Mouse (Mus musculus) olfactory bulb, adult 2 months (tissue): ENCODE measurements at regions not wholly inside any gene's neighbourhood (a gene's known extent, or its start where the extent isn't known, plus 50 kb on each side); places are given as distances from the start of the nearest gene placed in this dataset.

Source experiments
- H3K27ac ChIP-seq: fragments of 200-500 bp; 2 replicates; pipeline ENCODE4 v1.5.1; 2012; ENCODE audit warnings: low read depth, low read length; ENCODE audit not compliant: insufficient read depth
- H3K4me1 ChIP-seq: fragments of 200-500 bp; 2 replicates; pipeline ENCODE4 v1.6.1; 2012; ENCODE audit warnings: low read length; ENCODE audit not compliant: control insufficient read depth, insufficient read depth
- H3K4me3 ChIP-seq: fragments of 200-500 bp; 2 replicates; pipeline ENCODE4 v1.5.1; 2012; ENCODE audit warnings: mild to moderate bottlenecking, low read depth, low read length, moderate library complexity; ENCODE audit not compliant: insufficient read depth
- CTCF ChIP-seq: fragments of 200-500 bp; IDR thresholded peaks from 2 replicates; pipeline ENCODE4 v1.5.1; 2012; ENCODE audit warnings: low read depth, mild to moderate bottlenecking, low read length, moderate library complexity; ENCODE audit not compliant: insufficient read depth
- POLR2A ChIP-seq: fragments of 200-500 bp; IDR thresholded peaks from 2 replicates; pipeline ENCODE4 v1.6.1; 2012; ENCODE audit warnings: mild to moderate bottlenecking, low read depth, low read length, moderate library complexity; ENCODE audit not compliant: insufficient read depth
- WGBS: fragments of 180-500 bp; shearing (Covaris S2); methylation state at CpG from one replicate; pipeline ENCODE4 v1.1.7; 2018; 5-methylcytosine and 5-hydroxymethylcytosine counted together

- Histone ChIP-seq H3K27ac (no peak overlapping the region), H3K4me1 (no peaks in the 10 kb centered on the region), H3K4me3 (no peak overlapping the region)
- WGBS, result 59% methylated on average over 5 of the region's 5 CpGs
- TF ChIP-seq CTCF, result no peak
- no peak for TF ChIP-seq POLR2A
These were observed 401.3 kb downstream of the Plcl1 start for GRCm38 (mm10) chr1:55807028-55807427.

DNA sequence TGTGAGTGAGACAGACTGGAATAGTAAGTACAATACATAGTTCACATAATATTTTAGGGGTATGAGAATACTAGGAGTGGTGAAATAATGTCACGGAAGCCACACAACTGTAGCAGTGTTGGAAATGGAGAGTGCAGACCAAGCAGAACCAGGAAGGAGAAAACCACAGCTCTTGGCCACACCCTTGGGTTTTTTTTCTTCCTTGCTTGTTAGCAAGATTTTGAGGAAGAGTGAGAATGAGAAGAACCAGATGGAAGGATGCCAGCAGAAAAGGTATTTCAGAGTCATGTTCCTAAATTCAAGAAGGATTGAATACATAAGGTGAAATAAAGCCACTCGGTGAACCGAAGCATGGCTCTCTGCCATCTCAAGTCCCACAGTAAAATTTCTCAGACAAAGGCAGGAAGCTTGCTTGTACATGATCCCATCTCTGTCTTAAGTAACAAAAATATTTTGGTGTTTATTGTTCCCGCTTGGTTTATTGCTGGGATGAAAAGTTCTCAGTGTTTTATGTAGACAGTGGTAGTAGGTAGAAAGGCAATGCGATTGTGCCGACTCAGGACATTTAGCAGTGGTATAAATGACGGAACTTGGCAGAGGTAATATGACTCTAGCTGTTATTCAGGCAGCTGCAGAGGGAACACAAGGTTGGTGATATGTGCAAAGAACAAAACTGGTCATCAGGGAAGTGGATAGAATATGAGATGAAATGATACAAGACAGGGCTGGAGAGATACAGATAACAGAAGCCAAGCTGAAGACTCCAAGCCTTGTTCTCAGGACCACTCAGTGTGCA is 403.2 kb downstream of the Plcl1 start:
- H3K4me3 ChIP-seq, result no peak overlapping the region
- TF ChIP-seq CTCF (no peak), POLR2A (no peak)
- H3K27ac ChIP-seq, result no peak overlapping the region
- 88% methylated on average over 7 of the region's 7 CpGs for WGBS
- no peaks in the 10 kb centered on the region for H3K4me1 ChIP-seq

DNA sequence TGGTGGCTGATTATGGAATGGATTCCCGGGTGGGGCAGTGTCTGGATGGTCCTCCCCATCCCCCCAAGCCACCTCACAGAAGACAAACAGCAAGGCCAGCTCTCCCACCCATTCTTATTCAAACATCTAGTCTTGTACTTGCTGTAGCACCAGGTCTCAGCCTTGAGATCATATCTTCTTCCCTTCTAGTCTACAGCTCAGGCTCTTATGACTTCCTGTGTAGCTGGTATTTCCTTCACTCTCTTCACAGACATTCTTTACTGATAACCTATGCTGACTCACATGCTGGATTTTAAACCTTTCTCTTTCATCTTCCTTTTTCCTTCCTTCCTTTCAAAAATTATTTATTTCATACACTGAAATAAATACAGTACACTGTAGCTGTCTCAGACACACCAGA is 406.8 kb downstream of the Plcl1 start:
- TF ChIP-seq POLR2A (no peak), CTCF (no peak)
- no peak overlapping the region for H3K27ac ChIP-seq
- WGBS, result 70% methylated on average over 1 of the region's 1 CpGs
- H3K4me1 ChIP-seq, result no peaks in the 10 kb centered on the region
- H3K4me3 ChIP-seq, result no peak overlapping the region

GRCm38 (mm10) chr1:55820866-55821500 is 415.3 kb downstream of the Plcl1 start:
- Histone ChIP-seq H3K4me3 (no peak overlapping the region), H3K27ac (no peak overlapping the region)

GRCm38 (mm10) chr1:55822599-55822998 is 416.9 kb downstream of the Plcl1 start:
- TF ChIP-seq POLR2A (no peak), CTCF (no peak)
- Histone ChIP-seq H3K4me1 (no peaks in the 10 kb centered on the region), H3K27ac (no peak overlapping the region), H3K4me3 (no peak overlapping the region)
- 89% methylated on average over 4 of the region's 4 CpGs for WGBS

More at GRCm38 (mm10) chr1:55820866-55821500, 415.3 kb downstream of the Plcl1 start:
- TF ChIP-seq POLR2A, result no peak
- no peak for TF ChIP-seq CTCF
- 93% methylated on average over 3 of the region's 3 CpGs for WGBS
- H3K4me1 ChIP-seq, result no peaks in the 10 kb centered on the region

DNA sequence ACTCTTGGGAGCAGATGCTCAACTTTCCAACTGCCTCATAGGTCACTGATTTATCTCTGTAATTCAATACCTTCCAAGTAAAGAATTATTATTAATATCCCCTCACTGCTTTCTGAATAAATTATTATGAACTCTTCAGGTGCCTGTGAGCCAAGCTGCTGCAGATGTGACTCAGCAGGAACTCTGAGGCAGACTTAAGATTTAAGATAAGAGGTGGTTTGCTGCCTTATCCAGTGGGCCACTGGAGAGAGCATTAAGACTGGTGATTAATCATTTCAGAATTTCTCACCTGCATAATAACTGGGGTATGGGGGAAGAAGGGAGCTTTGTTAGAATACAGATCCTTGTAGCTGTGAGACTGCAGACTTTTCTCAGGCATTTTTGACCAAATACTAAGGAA is 421.5 kb downstream of the Plcl1 start:
- Histone ChIP-seq H3K4me3 (no peak overlapping the region), H3K4me1 (no peaks in the 10 kb centered on the region), H3K27ac (no peak overlapping the region)
- TF ChIP-seq CTCF (no peak), POLR2A (no peak)

- H3K4me1 ChIP-seq, result no peaks in the 10 kb centered on the region
- no peak overlapping the region for H3K4me3 ChIP-seq
- WGBS, result 98% methylated on average over 3 of the region's 3 CpGs
- TF ChIP-seq POLR2A, result no peak
- TF ChIP-seq CTCF, result no peak
- no peak overlapping the region for H3K27ac ChIP-seq
These were observed 429.6 kb downstream of the Plcl1 start for GRCm38 (mm10) chr1:55835281-55835680.

DNA sequence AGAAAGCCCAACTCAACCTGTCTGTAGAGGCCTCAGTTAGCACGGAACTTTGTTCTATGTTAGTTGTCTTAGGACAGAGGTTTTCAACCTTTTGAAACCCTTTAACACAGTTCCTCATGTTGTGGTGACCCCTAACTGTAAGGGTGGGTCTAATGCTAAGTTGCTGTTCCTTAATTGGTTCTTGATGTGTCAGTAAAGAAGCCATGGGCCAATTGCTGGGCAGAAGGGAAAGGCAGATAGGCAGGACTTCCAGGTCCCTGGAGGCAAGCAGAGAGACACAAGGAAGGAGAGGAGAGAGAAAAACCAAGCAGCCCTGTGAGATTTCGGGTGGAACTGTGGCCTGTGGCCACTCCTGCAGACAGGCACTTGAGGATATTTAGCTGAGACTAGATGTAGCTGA is 431.0 kb downstream of the Plcl1 start:
- Histone ChIP-seq H3K4me1 (no peaks in the 10 kb centered on the region), H3K4me3 (no peak overlapping the region), H3K27ac (no peak overlapping the region)
- no peak for TF ChIP-seq CTCF
- TF ChIP-seq POLR2A, result no peak
- WGBS, result 98% methylated on average over 2 of the region's 2 CpGs

GRCm38 (mm10) chr1:55837366-55837765 is 431.6 kb downstream of the Plcl1 start:
- Histone ChIP-seq H3K4me3 (no peak overlapping the region), H3K4me1 (no peaks in the 10 kb centered on the region), H3K27ac (no peak overlapping the region)
- TF ChIP-seq POLR2A, result no peak

DNA sequence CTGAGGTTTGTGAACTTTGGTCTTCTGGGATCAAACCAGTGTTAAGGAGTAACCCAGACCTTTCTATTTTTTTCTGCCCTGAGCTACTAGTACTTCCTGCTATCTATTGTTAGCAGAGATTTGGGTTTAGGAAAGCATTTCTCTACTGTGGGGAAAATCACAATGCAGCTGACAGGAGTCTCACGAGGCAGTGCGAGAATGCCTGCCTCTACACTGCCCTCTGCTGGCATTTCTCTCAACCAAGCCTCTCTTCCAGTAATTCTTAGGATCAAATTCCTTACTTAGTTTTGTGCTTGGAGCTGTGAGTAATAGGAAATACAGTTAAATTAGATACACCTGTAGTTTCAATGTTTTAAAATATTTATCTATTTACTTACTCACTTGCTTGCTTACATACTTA is 432.4 kb downstream of the Plcl1 start:
- H3K4me1 ChIP-seq, result no peaks in the 10 kb centered on the region
- H3K27ac ChIP-seq, result no peak overlapping the region
- WGBS, result 0% methylated on average over 2 of the region's 2 CpGs
- TF ChIP-seq CTCF (no peak), POLR2A (no peak)
- H3K4me3 ChIP-seq, result no peak overlapping the region
